Comparison of ENCODE assay signal across 23 mouse cellular contexts in genomic region chr1:82223042-82223795, GRCm38 (mm10). TPM values are rescaled to one million over a fixed set of nuclear protein-coding genes. Genes with fewer than 3 reads are reported as not detected.
"Had no signal": no experiment of that assay in that cellular context is flagged by ENCODE, and none has a peak within 500 bp of the region (broad histone marks: within the 10 kb centered on the region; RNA-seq: fewer than 3 reads in every experiment).

No protein-coding gene starts in this region.

- H3K9ac ChIP-seq: liver, embryonic 13.5 days; lung, embryonic 14.5 days; midbrain, embryonic 12.5 days; midbrain, embryonic 15.5 days; neural tube, embryonic 12.5 days; neural tube, embryonic 15.5 days; stomach, embryonic 15.5 days had no signal

- H3K9me3 ChIP-seq: liver, embryonic 13.5 days; midbrain, embryonic 12.5 days; midbrain, embryonic 15.5 days; neural tube, embryonic 12.5 days; neural tube, embryonic 15.5 days; stomach, embryonic 15.5 days had no signal

- DNase-seq: kidney, adult 9 months; kidney, postnatal 14 days; layer of hippocampus, adult 9-11 months; liver, embryonic 13.5 days; lung, embryonic 14.5 days; right cerebral cortex, adult 18-20 months; right cerebral cortex, postnatal 14 days; right cerebral cortex, postnatal 4 days; thymus, postnatal 25 days had no signal

- H3K36me3 ChIP-seq: liver, embryonic 13.5 days; midbrain, embryonic 12.5 days; midbrain, embryonic 15.5 days; neural tube, embryonic 12.5 days; neural tube, embryonic 15.5 days; stomach, embryonic 15.5 days had no signal

- H3K27ac ChIP-seq: layer of hippocampus, adult 2 months; left cerebral cortex, adult 2 months; liver, embryonic 13.5 days; macrophage; midbrain, embryonic 12.5 days; midbrain, embryonic 15.5 days; neural tube, embryonic 12.5 days; neural tube, embryonic 15.5 days; stomach, embryonic 15.5 days had no signal

- H3K4me3 ChIP-seq: layer of hippocampus, adult 2 months; left cerebral cortex, adult 2 months; liver, embryonic 13.5 days; midbrain, embryonic 12.5 days; midbrain, embryonic 15.5 days; neural tube, embryonic 12.5 days; neural tube, embryonic 15.5 days; stomach, embryonic 15.5 days had no signal

- H3K4me1 ChIP-seq: midbrain, embryonic 15.5 days; neural tube, embryonic 12.5 days had no signal

RNA-seq across cellular contexts. Expression of gene Gm9747, which starts 9.7 kb away (rescaled TPM):
- total RNA-seq: layer of hippocampus, adult 2 months; layer of hippocampus, postnatal 25 days; left cerebral cortex, adult 2 months; left cerebral cortex, postnatal 10 days; left cerebral cortex, postnatal 36 days; liver, adult 2 months; megakaryocyte, adult 5-6 weeks had no signal
- polyA plus RNA-seq: large intestine, adult 2 months; macrophage had no signal
